Mouse (Mus musculus) cerebral cortex, adult 2 months (tissue): Measurements from ENCODE around the gene Stk26.

Source experiments
- WGBS: fragments of 180-500 bp; shearing (Covaris S2); methylation state at CpG from one replicate; pipeline ENCODE4 v1.1.7; 2018; 5-methylcytosine and 5-hydroxymethylcytosine counted together

The Stk26 gene

GRCm38 (mm10) chrX:50840847-50841560, at the start of gene Stk26:
TSS of gene Stk26 (plus strand) at chrX:50841047.
- 6% methylated on average over 31 of the region's 31 CpGs for WGBS

- 58% methylated on average over 4 of the region's 4 CpGs for WGBS
These were observed 47.7 kb upstream of the Stk26 start for GRCm38 (mm10) chrX:50793005-50793680.

GRCm38 (mm10) chrX:50797798-50798197, 43.0 kb upstream of the Stk26 start:
- WGBS: 79% methylated on average over 1 of the region's 1 CpGs

GRCm38 (mm10) chrX:50798571-50798970, 42.3 kb upstream of the Stk26 start:
- WGBS: 57% methylated on average over 10 of the region's 10 CpGs

GRCm38 (mm10) chrX:50799656-50800188, 41.1 kb upstream of the Stk26 start:
- WGBS: 55% methylated on average over 8 of the region's 8 CpGs

- 60% methylated on average over 4 of the region's 4 CpGs for WGBS
These were observed 35.2 kb upstream of the Stk26 start for GRCm38 (mm10) chrX:50805654-50806053.

- WGBS: 74% methylated on average over 6 of the region's 6 CpGs
These were observed 17.0 kb upstream of the Stk26 start for GRCm38 (mm10) chrX:50823856-50824255.

- WGBS: 83% methylated on average over 3 of the region's 3 CpGs
These were observed 5.3 kb upstream of the Stk26 start for GRCm38 (mm10) chrX:50835592-50835991.

- 24% methylated on average over 10 of the region's 10 CpGs for WGBS
These were observed 4.7 kb upstream of the Stk26 start for GRCm38 (mm10) chrX:50836029-50836691.

- WGBS: 5% methylated on average over 16 of the region's 23 CpGs
These were observed 740 bp downstream of the Stk26 start for GRCm38 (mm10) chrX:50841587-50841986.

- 41% methylated on average over 9 of the region's 9 CpGs for WGBS
These were observed 1.2 kb downstream of the Stk26 start for GRCm38 (mm10) chrX:50842046-50842445.

- WGBS: 86% methylated on average over 6 of the region's 6 CpGs
These were observed 9.8 kb downstream of the Stk26 start for GRCm38 (mm10) chrX:50850428-50851184.

GRCm38 (mm10) chrX:50863771-50864170, 22.9 kb downstream of the Stk26 start:
- WGBS: 77% methylated on average over 2 of the region's 2 CpGs

GRCm38 (mm10) chrX:50864734-50865133, 23.9 kb downstream of the Stk26 start:
- WGBS: 88% methylated on average over 5 of the region's 5 CpGs

GRCm38 (mm10) chrX:50874246-50875002, 33.6 kb downstream of the Stk26 start:
- 82% methylated on average over 6 of the region's 6 CpGs for WGBS

GRCm38 (mm10) chrX:50887999-50888398, 47.2 kb downstream of the Stk26 start:
- 89% methylated on average over 2 of the region's 2 CpGs for whole genome bisulfite sequencing

GRCm38 (mm10) chrX:50903497-50903896, 62.6 kb downstream of the Stk26 start:
- WGBS: 95% methylated on average over 3 of the region's 3 CpGs

GRCm38 (mm10) chrX:50909915-50910314, 69.1 kb downstream of the Stk26 start:
- WGBS: 75% methylated on average over 5 of the region's 5 CpGs

GRCm38 (mm10) chrX:50917389-50917788, 76.5 kb downstream of the Stk26 start:
- WGBS: 56% methylated on average over 3 of the region's 3 CpGs

- WGBS: 28% methylated on average over 3 of the region's 3 CpGs
These were observed 77.9 kb downstream of the Stk26 start for GRCm38 (mm10) chrX:50918754-50919153.
